Mouse (Mus musculus) hindbrain, embryonic 10.5 days (tissue): ENCODE data around the gene Msrb3. TPM values are rescaled to one million over a fixed set of nuclear protein-coding genes. Genes with fewer than 3 reads are reported as not detected.

Experiments used
- DNase-seq: peaks from one replicate; pipeline ENCODE4 v3.0.0-alpha.2; 2017; ENCODE audit warnings: low spot score
- H3K27ac ChIP-seq: fragments of 300-500 bp; sonication (generic); 2 replicates; pipeline ENCODE4 v1.5.1; 2016; ENCODE audit warnings: mild to moderate bottlenecking, moderate library complexity
- H3K27me3 ChIP-seq: fragments of 300-500 bp; sonication (generic); 2 replicates; pipeline ENCODE4 v1.6.1; 2016; ENCODE audit warnings: mild to moderate bottlenecking; ENCODE audit not compliant: poor library complexity, insufficient read depth, severe bottlenecking
- H3K36me3 ChIP-seq: fragments of 300-500 bp; sonication (generic); 2 replicates; pipeline ENCODE4 v1.6.1; 2016; ENCODE audit warnings: mild to moderate bottlenecking, moderate library complexity
- H3K4me1 ChIP-seq: fragments of 300-500 bp; sonication (generic); replicated peaks from 2 replicates; pipeline ENCODE4 v1.6.1; 2016; ENCODE audit warnings: mild to moderate bottlenecking
- H3K4me3 ChIP-seq: fragments of 300-500 bp; sonication (generic); 2 replicates; pipeline ENCODE4 v1.5.1; 2016; ENCODE audit warnings: mild to moderate bottlenecking, moderate library complexity
- H3K9me3 ChIP-seq: fragments of 300-500 bp; sonication (generic); 2 replicates; pipeline ENCODE4 v1.6.1; 2016; ENCODE audit warnings: mild to moderate bottlenecking, moderate library complexity
- WGBS: fragments of 180-500 bp; shearing (Covaris S2); methylation state at CpG from one replicate; pipeline ENCODE4 v1.1.7; 2016; 5-methylcytosine and 5-hydroxymethylcytosine counted together
- polyA plus RNA-seq: library from polyadenylated mRNA; unstranded; fragments of >200 nt; fragmentation: Nextera tagmentation; extraction: Ambion mirVana; gene quantifications from 2 replicates; pipeline ENCODE4 v1.2.1, GENCODE M21; 2016

The Msrb3 gene
- polyA plus RNA-seq, 1 experiment from 2014 or later = 3.1 TPM

- no peak for DNase-seq
- Histone ChIP-seq H3K27me3 (peaks cover 5% of the 10 kb centered on the region; the same call in 1 of the 2 replicates), H3K27ac (no peak overlapping the region), H3K36me3 (0 out of 2 replicates have a peak, but pooled peaks cover 4% of the 10 kb centered on the region), H3K9me3 (no peaks in the 10 kb centered on the region), H3K4me1 (peaks cover 30% of the 10 kb centered on the region), H3K4me3 (no peak overlapping the region)
- 73% methylated on average over 7 of the region's 7 CpGs for WGBS
These were observed 50.2 kb downstream of the Msrb3 start for GRCm38 (mm10) chr10:120848677-120849076.

- Histone ChIP-seq H3K36me3 (peaks cover 8% of the 10 kb centered on the region; the same call in 1 of the 2 replicates), H3K27ac (no peak overlapping the region), H3K27me3 (peaks cover 5% of the 10 kb centered on the region; the same call in 1 of the 2 replicates), H3K9me3 (no peaks in the 10 kb centered on the region), H3K4me3 (no peak overlapping the region), H3K4me1 (peaks cover 21% of the 10 kb centered on the region)
- DNase-seq = no peak
- 62% methylated on average over 4 of the region's 4 CpGs for WGBS
These were observed 51.1 kb downstream of the Msrb3 start for GRCm38 (mm10) chr10:120847785-120848184.

- Histone ChIP-seq H3K27me3 (no peaks in the 10 kb centered on the region), H3K9me3 (no peaks in the 10 kb centered on the region), H3K4me1 (no peaks in the 10 kb centered on the region), H3K4me3 (no peak overlapping the region), H3K36me3 (peaks cover 6% of the 10 kb centered on the region; the same call in 1 of the 2 replicates), H3K27ac (no peak overlapping the region)
- no peak for DNase-seq
- WGBS = 83% methylated on average over 7 of the region's 7 CpGs
These were observed 58.9 kb downstream of the Msrb3 start for GRCm38 (mm10) chr10:120839966-120840365.

- no peak for DNase-seq
- 100% methylated on average over 1 of the region's 1 CpGs for WGBS
- no peak overlapping the region for H3K4me3 ChIP-seq
- no peaks in the 10 kb centered on the region for H3K4me1 ChIP-seq
- no peaks in the 10 kb centered on the region for H3K36me3 ChIP-seq
- H3K27me3 ChIP-seq = no peaks in the 10 kb centered on the region
- no peaks in the 10 kb centered on the region for H3K9me3 ChIP-seq
- H3K27ac ChIP-seq = no peak overlapping the region
These were observed 64.4 kb downstream of the Msrb3 start for GRCm38 (mm10) chr10:120834531-120834930.

GRCm38 (mm10) chr10:120833836-120834235 is 65.1 kb downstream of the Msrb3 start:
- DNase-seq = no peak
- H3K36me3 ChIP-seq = no peaks in the 10 kb centered on the region
- no peaks in the 10 kb centered on the region for H3K4me1 ChIP-seq
- H3K9me3 ChIP-seq = no peaks in the 10 kb centered on the region
- no peak overlapping the region for H3K4me3 ChIP-seq
- H3K27ac ChIP-seq = no peak overlapping the region
- no peaks in the 10 kb centered on the region for H3K27me3 ChIP-seq

- Histone ChIP-seq H3K4me3 (no peak overlapping the region), H3K27me3 (no peaks in the 10 kb centered on the region), H3K27ac (no peak overlapping the region), H3K9me3 (no peaks in the 10 kb centered on the region), H3K4me1 (peaks cover 6% of the 10 kb centered on the region; the same call in 1 of the 2 replicates), H3K36me3 (no peaks in the 10 kb centered on the region)
- 92% methylated on average over 12 of the region's 12 CpGs for WGBS
- DNase-seq = no peak
These were observed 71.1 kb downstream of the Msrb3 start for GRCm38 (mm10) chr10:120827761-120828160.

- 88% methylated on average over 27 of the region's 27 CpGs for WGBS
- H3K36me3 ChIP-seq = no peaks in the 10 kb centered on the region
- DNase-seq = no peak
- H3K4me3 ChIP-seq = no peak overlapping the region
- no peaks in the 10 kb centered on the region for H3K9me3 ChIP-seq
- peaks cover 7% of the 10 kb centered on the region; the same call in 1 of the 2 replicates for H3K4me1 ChIP-seq
- H3K27ac ChIP-seq = no peak overlapping the region
- H3K27me3 ChIP-seq = no peaks in the 10 kb centered on the region
These were observed 71.9 kb downstream of the Msrb3 start for GRCm38 (mm10) chr10:120826795-120827669.

- no peaks in the 10 kb centered on the region for H3K9me3 ChIP-seq
- no peaks in the 10 kb centered on the region for H3K36me3 ChIP-seq
- H3K27me3 ChIP-seq = no peaks in the 10 kb centered on the region
- H3K4me3 ChIP-seq = no peak overlapping the region
- peaks cover 13% of the 10 kb centered on the region for H3K4me1 ChIP-seq
- H3K27ac ChIP-seq = no peak overlapping the region
- no peak for DNase-seq
- whole genome bisulfite sequencing = 89% methylated on average over 7 of the region's 7 CpGs
These were observed 72.5 kb downstream of the Msrb3 start for GRCm38 (mm10) chr10:120826381-120826780.

- H3K27ac ChIP-seq = no peak overlapping the region
- H3K27me3 ChIP-seq = no peaks in the 10 kb centered on the region
- no peak overlapping the region for H3K4me3 ChIP-seq
- H3K36me3 ChIP-seq = no peaks in the 10 kb centered on the region
- H3K9me3 ChIP-seq = no peaks in the 10 kb centered on the region
- 68% methylated on average over 11 of the region's 11 CpGs for WGBS
- H3K4me1 ChIP-seq = peaks cover 21% of the 10 kb centered on the region
- no peak for DNase-seq
These were observed 73.3 kb downstream of the Msrb3 start for GRCm38 (mm10) chr10:120825594-120825993.

GRCm38 (mm10) chr10:120821491-120822358 is 77.2 kb downstream of the Msrb3 start:
- 62% methylated on average over 20 of the region's 20 CpGs for WGBS
- peaks cover 21% of the 10 kb centered on the region for H3K4me1 ChIP-seq
- no peaks in the 10 kb centered on the region for H3K9me3 ChIP-seq
- no peak for DNase-seq
- H3K4me3 ChIP-seq = no peak overlapping the region
- no peaks in the 10 kb centered on the region for H3K36me3 ChIP-seq
- no peaks in the 10 kb centered on the region for H3K27me3 ChIP-seq
- H3K27ac ChIP-seq = no peak overlapping the region

GRCm38 (mm10) chr10:120820781-120821300 is 78.1 kb downstream of the Msrb3 start:
- no peak for DNase-seq
- Histone ChIP-seq H3K4me1 (peaks cover 21% of the 10 kb centered on the region), H3K4me3 (no peak overlapping the region), H3K36me3 (no peaks in the 10 kb centered on the region), H3K27ac (no peak overlapping the region), H3K27me3 (no peaks in the 10 kb centered on the region), H3K9me3 (no peaks in the 10 kb centered on the region)
- WGBS = 56% methylated on average over 12 of the region's 12 CpGs

- Histone ChIP-seq H3K4me3 (no peak overlapping the region), H3K27ac (no peak overlapping the region), H3K36me3 (no peaks in the 10 kb centered on the region), H3K9me3 (no peaks in the 10 kb centered on the region), H3K27me3 (no peaks in the 10 kb centered on the region), H3K4me1 (0 out of 2 replicates have a peak, but pooled peaks cover 5% of the 10 kb centered on the region)
- 89% methylated on average over 5 of the region's 5 CpGs for WGBS
- DNase-seq = no peak
These were observed 83.6 kb downstream of the Msrb3 start for GRCm38 (mm10) chr10:120815290-120815689.
